Mouse (Mus musculus) left cerebral cortex, postnatal 25 days (tissue): ENCODE data around the gene Hoxb9. TPM values are rescaled to one million over a fixed set of nuclear protein-coding genes. Genes with fewer than 3 reads are reported as not detected.

Source experiments
- DNase-seq, 2 experiments: peaks; one replicate each; pipeline ENCODE4 v3.0.0; 2022; ENCODE audit warnings: low spot score in 2 of 2, mixed read lengths in 1 of 2
- intact Hi-C: fragments of 180-260 bp; cut with DNase I; formaldehyde crosslinking; loops from one replicate; pipeline ENCODE4 v1.15.1; 2025
- total RNA-seq, 2 experiments: library from RNA; stranded (reverse); gene quantifications; 2 replicates each; pipeline ENCODE4 v1.2.3; 2021

Hoxb9 gene
- total RNA-seq, 2 experiments from 2014 or later: not detected

GRCm38 (mm10) chr11:96280399-96281378, 9.4 kb downstream of the Hoxb9 start:
- DNase-seq: no peak
- intact Hi-C loops: loop anchor here (5.0 kb wide), 2 partner anchors 257 to 273 kb away; partner anchors contain the start of gene Igf2bp1

GRCm38 (mm10) chr11:96281396-96281795, 10.1 kb downstream of the Hoxb9 start:
- DNase-seq: no peak
- intact Hi-C loops: loop anchor here (5.0 kb wide), 2 partner anchors 256 to 274 kb away; partner anchors contain the start of gene Igf2bp1

GRCm38 (mm10) chr11:96281855-96282570, 10.8 kb downstream of the Hoxb9 start, which contains the start of gene Hoxb8:
Gene Hoxb8 (plus strand): TSS chr11:96281905.
- intact Hi-C loops: loop anchor here (5.0 kb wide), 2 partner anchors 255 to 275 kb away; partner anchors contain the start of gene Igf2bp1
- DNase-seq: no peak

- intact Hi-C loops: loop anchor here (5.0 kb wide), 2 partner anchors 254 to 276 kb away; partner anchors contain the start of gene Igf2bp1
- DNase-seq: no peak
Measured at GRCm38 (mm10) chr11:96282795-96283430, 11.7 kb downstream of the Hoxb9 start.

GRCm38 (mm10) chr11:96284041-96284749, 12.9 kb downstream of the Hoxb9 start:
- intact Hi-C loops: loop anchor here (5.0 kb wide), 2 partner anchors 253 to 277 kb away; partner anchors contain the start of gene Igf2bp1
- no peak for DNase-seq

- no peak for DNase-seq
- intact Hi-C loops: loop anchor here (5.0 kb wide), 2 partner anchors 252 to 278 kb away; partner anchors contain the start of gene Igf2bp1
Measured at GRCm38 (mm10) chr11:96284774-96285734, 13.8 kb downstream of the Hoxb9 start.

GRCm38 (mm10) chr11:96285771-96286738, 14.8 kb downstream of the Hoxb9 start, which contains the start of gene Hoxb7:
Gene Hoxb7 (plus strand): TSS chr11:96286623.
- no peak for DNase-seq
- intact Hi-C loops: no loop called here

- DNase-seq: no peak
- intact Hi-C loops: no loop called here
Measured at GRCm38 (mm10) chr11:96286739-96287385, 15.6 kb downstream of the Hoxb9 start.

- DNase-seq: no peak
- intact Hi-C loops: no loop called here
Measured at GRCm38 (mm10) chr11:96287411-96287810, 16.2 kb downstream of the Hoxb9 start.

GRCm38 (mm10) chr11:96288455-96289221, 17.4 kb downstream of the Hoxb9 start:
- intact Hi-C loops: no loop called here
- no peak for DNase-seq

GRCm38 (mm10) chr11:96289293-96289692, 18.0 kb downstream of the Hoxb9 start:
- intact Hi-C loops: no loop called here
- no peak for DNase-seq

GRCm38 (mm10) chr11:96289837-96290236, 18.6 kb downstream of the Hoxb9 start:
- intact Hi-C loops: no loop called here
- DNase-seq: no peak

GRCm38 (mm10) chr11:96290705-96291355, 19.6 kb downstream of the Hoxb9 start:
- DNase-seq: no peak
- intact Hi-C loops: no loop called here

- no peak for DNase-seq
- intact Hi-C loops: no loop called here
Measured at GRCm38 (mm10) chr11:96291681-96292564, 20.7 kb downstream of the Hoxb9 start, which contains the start of gene Hoxb6. Gene Hoxb6 (plus strand): TSS chr11:96292476.
